Mouse (Mus musculus) stomach, embryonic 16.5 days (tissue): Measurements from ENCODE around the gene Lypd1. TPM values are rescaled to one million over a fixed set of nuclear protein-coding genes. Genes with fewer than 3 reads are reported as not detected.

Experiments
- ATAC-seq: fragments of 200-750 bp; cut with Nextera tagmentation; 2 replicates; pipeline ENCODE4 v1.8.0; 2017; ENCODE audit warnings: moderate number of reproducible peaks, moderate TSS enrichment; ENCODE audit not compliant: insufficient read depth, low FRiP score
- H3K27ac ChIP-seq: fragments of 300-500 bp; sonication (generic); 2 replicates; pipeline ENCODE4 v1.5.1; 2014; ENCODE audit warnings: low read length
- H3K27me3 ChIP-seq: fragments of 300-500 bp; sonication (generic); 2 replicates; pipeline ENCODE4 v1.6.1; 2014; ENCODE audit warnings: low read length, control low read depth, mixed read lengths; ENCODE audit not compliant: control insufficient read depth, insufficient read depth
- H3K36me3 ChIP-seq: fragments of 300-500 bp; sonication (generic); 2 replicates; pipeline ENCODE4 v1.6.1; 2014; ENCODE audit warnings: low read length; ENCODE audit not compliant: control insufficient read depth, insufficient read depth
- H3K4me1 ChIP-seq: fragments of 300-500 bp; sonication (generic); 2 replicates; pipeline ENCODE4 v1.6.1; 2014; ENCODE audit warnings: low read length, control low read depth, mixed read lengths; ENCODE audit not compliant: control insufficient read depth, insufficient read depth
- H3K4me2 ChIP-seq: fragments of 300-500 bp; sonication (generic); 2 replicates; pipeline ENCODE4 v1.6.1; 2014; ENCODE audit warnings: low read depth, low read length, mixed read lengths
- H3K4me3 ChIP-seq: fragments of 300-500 bp; sonication (generic); replicated peaks from 2 replicates; pipeline ENCODE4 v1.5.1; 2014; ENCODE audit warnings: mild to moderate bottlenecking, low read length
- H3K9ac ChIP-seq: fragments of 300-500 bp; sonication (generic); 2 replicates; pipeline ENCODE4 v1.6.1; 2014; ENCODE audit warnings: low read length
- H3K9me3 ChIP-seq: fragments of 300-500 bp; sonication (generic); replicated peaks from 2 replicates; pipeline ENCODE4 v1.6.1; 2016; ENCODE audit warnings: low read length, control low read depth; ENCODE audit not compliant: control insufficient read depth
- WGBS: fragments of 180-500 bp; shearing (Covaris S2); extraction: QIAGEN DNeasy Blood & Tissue Kit; methylation state at CpG from one replicate; pipeline ENCODE4 v1.1.7; 2014; 5-methylcytosine and 5-hydroxymethylcytosine counted together
- polyA plus RNA-seq: library from polyadenylated mRNA; unstranded; fragments of >200 nt; fragmentation: Nextera tagmentation; extraction: Ambion mirVana; gene quantifications from 2 replicates; pipeline ENCODE4 v1.2.1, GENCODE M21; 2015

Lypd1 gene
- polyA plus RNA-seq, 1 experiment from 2014 or later = 1.7 TPM

- Histone ChIP-seq H3K9me3 (no peaks in the 10 kb centered on the region), H3K4me1 (peaks cover 19% of the 10 kb centered on the region), H3K27ac (no peak overlapping the region), H3K27me3 (peaks cover 25% of the 10 kb centered on the region), H3K36me3 (no peaks in the 10 kb centered on the region), H3K4me2 (peak overlapping the region; percentile 95), H3K4me3 (peak overlapping the region; percentile 52), H3K9ac (peak overlapping the region; percentile 54)
- ATAC-seq = peak; percentile 42
- WGBS = under 1% methylated on average over 35 of the region's 35 CpGs
These were observed 1.5 kb downstream of the Lypd1 start for GRCm38 (mm10) chr1:125911337-125911900.

DNA sequence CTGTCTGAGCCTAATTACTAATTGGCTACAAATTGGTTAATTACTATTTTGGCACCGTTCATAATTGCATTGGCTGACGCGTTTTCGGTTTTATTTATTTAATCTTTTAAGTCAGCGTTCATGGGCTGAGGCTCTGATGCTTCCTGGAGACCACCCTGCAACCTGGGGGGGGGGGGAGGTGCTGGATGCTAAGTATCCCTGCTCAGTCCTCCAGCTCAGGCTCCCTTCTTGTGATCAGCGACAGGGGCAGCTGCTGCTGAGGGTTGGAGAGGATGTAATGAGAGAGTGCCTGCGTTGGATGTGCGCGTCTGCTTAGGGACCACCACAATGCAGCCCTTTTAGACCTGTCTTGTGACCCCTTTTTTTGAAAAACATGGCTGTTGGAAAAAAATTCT is 2.0 kb downstream of the Lypd1 start:
- 0 out of 2 replicates have a peak, but pooled peaks have one; percentile 23 for ATAC-seq
- WGBS = 4% methylated on average over 9 of the region's 9 CpGs
- no peak overlapping the region for H3K27ac ChIP-seq

GRCm38 (mm10) chr1:125910211-125910870 is 2.6 kb downstream of the Lypd1 start:
- Histone ChIP-seq H3K4me1 (peaks cover 19% of the 10 kb centered on the region), H3K27ac (no peak overlapping the region), H3K27me3 (peaks cover 26% of the 10 kb centered on the region), H3K9me3 (no peaks in the 10 kb centered on the region), H3K36me3 (no peaks in the 10 kb centered on the region), H3K4me2 (peak overlapping the region; percentile 95), H3K9ac (no peak overlapping the region), H3K4me3 (peak overlapping the region; percentile 52; the same call in 1 of the 2 replicates)
- 9% methylated on average over 14 of the region's 14 CpGs for WGBS
- peak; percentile 29; the same call in 1 of the 2 replicates for ATAC-seq

More for the DNA sequence above, 2.0 kb downstream of the Lypd1 start:
- peaks cover 25% of the 10 kb centered on the region for H3K27me3 ChIP-seq
- peak overlapping the region; percentile 52 for H3K4me3 ChIP-seq
- H3K4me1 ChIP-seq = peaks cover 19% of the 10 kb centered on the region
- H3K9ac ChIP-seq = no peak overlapping the region
- H3K4me2 ChIP-seq = peak overlapping the region; percentile 95
- H3K9me3 ChIP-seq = no peaks in the 10 kb centered on the region
- H3K36me3 ChIP-seq = no peaks in the 10 kb centered on the region

DNA sequence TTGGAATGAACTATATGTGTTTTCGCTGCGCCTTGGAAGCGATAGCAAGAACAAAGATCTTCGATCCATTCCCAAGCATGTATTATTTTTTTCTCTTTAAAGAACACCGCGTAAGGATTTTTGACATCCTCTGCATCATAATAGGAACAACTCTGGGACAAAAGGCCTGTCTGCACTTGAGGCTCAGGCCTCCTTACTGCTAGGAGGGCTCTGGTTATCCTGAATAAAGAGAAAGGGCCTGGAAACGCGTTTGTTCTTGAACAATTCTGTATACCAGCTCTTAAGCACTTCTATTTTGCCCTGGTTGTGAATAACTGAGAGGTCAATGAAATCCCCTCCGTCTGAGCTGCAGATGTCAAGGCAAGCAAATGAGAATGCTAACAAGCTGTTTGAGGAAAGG is 19.7 kb downstream of the Lypd1 start:
- ATAC-seq = no peak
- Histone ChIP-seq H3K9me3 (no peaks in the 10 kb centered on the region), H3K27me3 (no peaks in the 10 kb centered on the region), H3K4me3 (no peak overlapping the region), H3K9ac (no peak overlapping the region), H3K36me3 (no peaks in the 10 kb centered on the region), H3K27ac (no peak overlapping the region), H3K4me2 (no peak overlapping the region), H3K4me1 (no peaks in the 10 kb centered on the region)
- WGBS = 84% methylated on average over 9 of the region's 9 CpGs

- WGBS = 42% methylated on average over 7 of the region's 7 CpGs
- no peak overlapping the region for H3K9ac ChIP-seq
- no peak for ATAC-seq
- no peaks in the 10 kb centered on the region for H3K9me3 ChIP-seq
- no peaks in the 10 kb centered on the region for H3K36me3 ChIP-seq
- H3K27ac ChIP-seq = no peak overlapping the region
- H3K27me3 ChIP-seq = no peaks in the 10 kb centered on the region
- H3K4me2 ChIP-seq = no peak overlapping the region
- no peak overlapping the region for H3K4me3 ChIP-seq
- H3K4me1 ChIP-seq = no peaks in the 10 kb centered on the region
These were observed 42.8 kb downstream of the Lypd1 start for GRCm38 (mm10) chr1:125870056-125870455.

GRCm38 (mm10) chr1:125858631-125859030 is 54.3 kb downstream of the Lypd1 start:
- ATAC-seq = no peak
- no peaks in the 10 kb centered on the region for H3K4me1 ChIP-seq
- H3K9ac ChIP-seq = no peak overlapping the region
- H3K36me3 ChIP-seq = no peaks in the 10 kb centered on the region
- no peak overlapping the region for H3K4me2 ChIP-seq
- no peaks in the 10 kb centered on the region for H3K27me3 ChIP-seq
- H3K9me3 ChIP-seq = no peaks in the 10 kb centered on the region
- H3K4me3 ChIP-seq = no peak overlapping the region
- 56% methylated on average over 5 of the region's 5 CpGs for WGBS
- H3K27ac ChIP-seq = no peak overlapping the region

DNA sequence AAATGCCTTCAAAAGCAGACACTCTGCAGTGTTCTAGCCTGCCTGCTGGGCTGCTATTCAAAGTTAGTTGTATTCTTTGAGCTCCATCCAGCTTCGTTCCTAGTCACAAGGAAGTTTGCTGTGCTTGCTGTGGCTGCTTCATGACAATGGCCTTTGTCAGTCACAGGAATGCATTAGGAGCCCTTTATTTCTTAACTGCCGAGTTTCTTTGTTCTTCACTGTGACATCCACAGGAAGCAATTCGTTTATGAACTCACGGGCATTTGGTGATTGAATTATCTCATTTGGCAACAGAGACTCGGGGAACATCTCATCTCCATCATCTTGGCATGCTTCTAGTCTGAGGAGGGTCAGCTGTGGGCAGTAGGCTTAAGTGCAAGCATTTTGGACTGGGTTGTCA is 58.3 kb downstream of the Lypd1 start:
- H3K36me3 ChIP-seq = no peaks in the 10 kb centered on the region
- no peak overlapping the region for H3K4me3 ChIP-seq
- H3K4me1 ChIP-seq = no peaks in the 10 kb centered on the region
- 19% methylated on average over 5 of the region's 5 CpGs for WGBS
- no peak overlapping the region for H3K9ac ChIP-seq
- no peak overlapping the region for H3K4me2 ChIP-seq
- H3K9me3 ChIP-seq = no peaks in the 10 kb centered on the region
- ATAC-seq = no peak
- H3K27me3 ChIP-seq = no peaks in the 10 kb centered on the region
- no peak overlapping the region for H3K27ac ChIP-seq

GRCm38 (mm10) chr1:125839746-125840392 is 73.0 kb downstream of the Lypd1 start:
- Histone ChIP-seq H3K9me3 (no peaks in the 10 kb centered on the region), H3K4me1 (no peaks in the 10 kb centered on the region), H3K27ac (no peak overlapping the region), H3K36me3 (no peaks in the 10 kb centered on the region), H3K9ac (no peak overlapping the region), H3K4me2 (no peak overlapping the region), H3K4me3 (no peak overlapping the region), H3K27me3 (no peaks in the 10 kb centered on the region)
- ATAC-seq = no peak
- WGBS = 54% methylated on average over 13 of the region's 13 CpGs

DNA sequence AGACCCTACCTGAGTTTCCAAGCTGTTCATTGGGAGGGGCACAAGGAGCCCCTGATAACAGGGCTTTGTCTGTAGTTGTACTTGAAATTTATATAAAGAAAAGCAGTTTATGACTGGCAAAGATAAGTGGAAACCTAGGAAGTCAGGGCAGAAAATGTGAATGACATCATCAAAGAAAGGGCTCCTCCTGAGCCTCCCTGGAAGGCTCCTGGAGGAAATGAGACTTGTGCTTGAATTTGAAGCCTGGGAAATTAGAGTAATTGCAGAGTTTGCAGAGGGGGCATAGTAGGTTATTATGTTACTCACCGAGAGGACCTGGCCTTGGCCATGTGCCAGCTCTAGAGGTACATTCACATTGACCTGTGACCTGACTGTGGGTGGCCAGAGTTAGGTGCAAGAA is 75.4 kb downstream of the Lypd1 start:
- no peak overlapping the region for H3K4me2 ChIP-seq
- H3K27ac ChIP-seq = no peak overlapping the region
- WGBS = 16% methylated on average over 1 of the region's 1 CpGs
- no peak for ATAC-seq
- H3K9me3 ChIP-seq = no peaks in the 10 kb centered on the region
- no peak overlapping the region for H3K4me3 ChIP-seq
- H3K4me1 ChIP-seq = no peaks in the 10 kb centered on the region
- no peaks in the 10 kb centered on the region for H3K36me3 ChIP-seq
- no peak overlapping the region for H3K9ac ChIP-seq
- H3K27me3 ChIP-seq = no peaks in the 10 kb centered on the region
